Mouse (Mus musculus): ENCODE measurements at regions not wholly inside any gene's neighbourhood (a gene's known extent, or its start where the extent isn't known, plus 50 kb on each side); places are given as distances from the start of the nearest gene placed in this dataset.
A peak's percentile ranks its signal among the peaks of the same experiment; 100 is the strongest.

DNA sequence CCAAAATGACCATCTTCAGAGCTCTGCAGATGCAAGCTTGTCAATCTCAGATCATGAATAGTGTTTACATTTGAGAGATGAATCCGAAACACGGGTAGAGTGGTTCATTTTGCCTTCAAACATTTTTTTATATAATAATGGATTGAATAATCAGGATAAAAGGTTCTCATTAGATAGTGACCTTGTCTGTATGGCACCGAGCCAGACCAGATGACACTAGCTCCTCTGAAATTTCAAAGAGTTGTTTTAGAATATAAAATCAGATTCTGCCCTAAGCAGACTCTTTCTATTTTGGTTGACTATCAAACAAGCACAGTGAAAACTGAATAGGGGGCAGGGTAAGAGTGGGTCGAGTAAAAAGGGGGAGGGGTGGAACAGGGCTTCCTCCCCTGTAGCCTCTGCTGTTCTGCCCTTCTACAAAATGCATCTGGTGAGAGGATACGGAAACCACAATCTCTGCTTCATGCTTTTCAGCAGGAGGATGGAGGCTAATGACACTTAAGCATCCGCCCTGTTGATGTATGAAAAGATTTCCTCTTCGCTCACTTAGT, 159.9 kb upstream of the Prkd1 start:
- H3K4me1 ChIP-seq (ENCODE audit: control insufficient read depth, insufficient read depth, low read length): no peaks in the 10 kb centered on the region
- H3K4me2 ChIP-seq (ENCODE audit: low read length): no peak overlapping the region
- no peak overlapping the region for H3K27ac ChIP-seq (ENCODE audit: low read length)
- H3K9ac ChIP-seq (ENCODE audit: low read depth, low read length): no peak overlapping the region
- 0 out of 2 replicates have a peak, but pooled peaks have one; percentile 60 for ATAC-seq
- H3K27me3 ChIP-seq (ENCODE audit: control insufficient read depth, insufficient read depth, low read depth, low read length): no peaks in the 10 kb centered on the region
- no peaks in the 10 kb centered on the region for H3K9me3 ChIP-seq (replicated peaks; ENCODE audit: control insufficient read depth, low read length, poor library complexity, severe bottlenecking)
- 65% methylated on average over 7 of the region's 7 CpGs for whole genome bisulfite sequencing
- no peak overlapping the region for H3K4me3 ChIP-seq (ENCODE audit: low read depth, low read length)
- H3K36me3 ChIP-seq (ENCODE audit: control insufficient read depth, insufficient read depth, low read length): no peaks in the 10 kb centered on the region

DNA sequence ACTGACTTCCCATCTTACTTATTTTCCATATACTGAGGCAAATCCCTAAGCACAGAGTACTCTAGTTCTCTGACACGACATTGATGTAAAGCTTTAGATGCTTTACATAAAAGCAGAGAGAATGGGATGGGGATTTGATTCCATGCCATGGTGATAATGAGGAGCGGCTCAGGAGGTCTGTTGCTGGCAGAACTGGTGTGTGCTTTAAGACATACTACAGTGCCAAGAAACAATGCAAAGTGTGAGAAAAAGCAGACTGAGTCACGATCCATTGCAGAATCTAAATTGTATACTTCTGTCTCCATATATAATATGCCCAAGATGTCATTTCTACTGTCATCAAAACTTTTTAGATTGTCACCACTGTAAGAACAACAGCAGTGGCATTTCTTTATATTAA, 155.5 kb upstream of the Prkd1 start:
- ATAC-seq: no peak
- Histone ChIP-seq H3K9me3 (replicated peaks; ENCODE audit: control insufficient read depth, low read length, poor library complexity, severe bottlenecking) (no peaks in the 10 kb centered on the region), H3K27me3 (ENCODE audit: control insufficient read depth, insufficient read depth, low read depth, low read length) (no peaks in the 10 kb centered on the region), H3K9ac (ENCODE audit: low read depth, low read length) (no peak overlapping the region), H3K27ac (ENCODE audit: low read length) (no peak overlapping the region), H3K4me3 (ENCODE audit: low read depth, low read length) (no peak overlapping the region), H3K36me3 (ENCODE audit: control insufficient read depth, insufficient read depth, low read length) (no peaks in the 10 kb centered on the region), H3K4me1 (ENCODE audit: control insufficient read depth, insufficient read depth, low read length) (no peaks in the 10 kb centered on the region), H3K4me2 (ENCODE audit: low read length) (no peak overlapping the region)
- WGBS: 56% methylated on average over 3 of the region's 3 CpGs

DNA sequence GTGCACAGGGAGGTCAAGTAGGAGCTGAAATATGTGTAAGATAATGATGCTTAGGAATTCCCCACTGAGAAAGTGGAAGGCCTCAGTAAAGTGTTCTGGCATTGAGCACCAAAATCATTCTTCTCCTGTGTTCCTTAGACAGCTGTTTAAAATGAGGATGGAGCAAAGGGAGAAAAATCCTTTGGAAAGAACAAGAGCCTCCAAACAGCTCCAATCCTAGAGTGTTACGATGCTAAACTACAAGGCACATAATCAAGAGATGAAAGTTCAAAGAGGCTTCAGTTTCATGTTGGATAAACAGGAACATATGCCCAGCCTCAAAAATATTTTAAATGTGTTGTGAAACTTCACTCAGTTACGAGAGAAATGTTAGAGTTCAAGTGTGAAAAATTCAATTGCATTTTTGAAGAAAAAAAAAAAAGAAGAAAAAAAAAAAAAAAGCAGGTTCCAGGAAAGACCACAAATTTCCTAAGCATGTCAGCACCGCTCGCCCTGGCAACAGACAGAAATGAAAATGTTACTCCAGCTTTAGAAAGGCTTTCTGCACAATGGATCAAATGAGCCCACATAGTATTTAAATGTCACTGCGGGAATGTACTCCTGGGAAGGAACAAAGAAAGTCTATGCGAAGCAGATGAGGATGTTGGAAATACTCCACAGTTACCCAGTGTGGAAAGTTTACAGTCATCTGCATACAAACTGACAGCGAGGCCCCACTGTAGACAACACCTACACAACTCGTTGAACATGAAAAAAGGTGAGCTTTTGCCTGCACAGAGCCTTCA, 116.5 kb upstream of the Prkd1 start:
- Histone ChIP-seq H3K4me1 (ENCODE audit: control insufficient read depth, insufficient read depth, low read length) (no peaks in the 10 kb centered on the region), H3K9ac (ENCODE audit: low read depth, low read length) (no peak overlapping the region), H3K4me2 (ENCODE audit: low read length) (no peak overlapping the region), H3K9me3 (replicated peaks; ENCODE audit: control insufficient read depth, low read length, poor library complexity, severe bottlenecking) (no peaks in the 10 kb centered on the region), H3K36me3 (ENCODE audit: control insufficient read depth, insufficient read depth, low read length) (no peaks in the 10 kb centered on the region), H3K27me3 (ENCODE audit: control insufficient read depth, insufficient read depth, low read depth, low read length) (no peaks in the 10 kb centered on the region), H3K27ac (ENCODE audit: low read length) (no peak overlapping the region), H3K4me3 (ENCODE audit: low read depth, low read length) (no peak overlapping the region)
- no peak for ATAC-seq
- 52% methylated on average over 8 of the region's 8 CpGs for WGBS

DNA sequence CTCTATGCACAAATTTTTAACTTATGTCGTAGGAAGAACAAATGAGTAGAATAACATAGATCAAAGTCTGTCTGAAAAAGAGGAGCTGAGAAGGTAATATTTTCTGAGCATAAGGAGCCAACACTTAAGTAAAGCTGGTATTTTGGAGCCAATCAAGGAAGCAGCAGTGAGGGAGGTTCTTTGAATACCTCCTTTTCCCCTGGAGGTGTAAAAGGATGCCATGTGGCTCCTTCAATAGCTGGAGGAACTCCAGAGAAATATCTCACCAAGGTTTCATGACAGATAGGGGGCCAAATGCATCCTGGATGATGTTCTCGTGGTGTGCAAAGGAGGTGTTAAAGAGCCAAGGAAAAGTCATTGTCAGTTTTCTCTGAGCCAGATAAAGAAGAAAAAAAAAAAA, 115.6 kb upstream of the Prkd1 start:
- Histone ChIP-seq H3K9me3 (replicated peaks; ENCODE audit: control insufficient read depth, low read length, poor library complexity, severe bottlenecking) (no peaks in the 10 kb centered on the region), H3K27ac (ENCODE audit: low read length) (no peak overlapping the region), H3K4me3 (ENCODE audit: low read depth, low read length) (no peak overlapping the region), H3K4me1 (ENCODE audit: control insufficient read depth, insufficient read depth, low read length) (no peaks in the 10 kb centered on the region), H3K4me2 (ENCODE audit: low read length) (no peak overlapping the region), H3K27me3 (ENCODE audit: control insufficient read depth, insufficient read depth, low read depth, low read length) (no peaks in the 10 kb centered on the region), H3K36me3 (ENCODE audit: control insufficient read depth, insufficient read depth, low read length) (no peaks in the 10 kb centered on the region), H3K9ac (ENCODE audit: low read depth, low read length) (no peak overlapping the region)
- ATAC-seq: no peak
- 79% methylated on average over 2 of the region's 2 CpGs for WGBS

DNA sequence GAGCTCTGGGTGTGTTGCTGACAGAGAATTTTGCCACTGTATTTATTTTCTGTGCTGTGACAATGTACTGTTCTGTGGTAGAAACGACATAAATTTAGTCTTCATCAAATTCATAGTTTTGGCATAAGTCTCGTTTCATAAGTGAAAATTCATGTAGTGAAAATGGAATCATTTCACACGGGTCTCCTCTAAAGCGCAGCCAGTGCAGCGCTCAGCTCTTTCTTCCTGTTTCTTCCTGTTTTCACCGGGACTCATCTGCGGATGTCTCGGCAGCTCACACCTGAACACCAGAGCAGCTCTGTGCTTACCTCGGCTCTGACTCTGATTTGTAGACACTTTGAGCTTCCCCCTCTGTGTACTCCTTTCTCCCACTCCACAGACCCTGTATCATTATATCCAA, 85.2 kb upstream of the Prkd1 start:
- Histone ChIP-seq H3K36me3 (ENCODE audit: control insufficient read depth, insufficient read depth, low read length) (no peaks in the 10 kb centered on the region), H3K9ac (ENCODE audit: low read depth, low read length) (no peak overlapping the region), H3K27me3 (ENCODE audit: control insufficient read depth, insufficient read depth, low read depth, low read length) (no peaks in the 10 kb centered on the region), H3K4me1 (ENCODE audit: control insufficient read depth, insufficient read depth, low read length) (no peaks in the 10 kb centered on the region), H3K9me3 (replicated peaks; ENCODE audit: control insufficient read depth, low read length, poor library complexity, severe bottlenecking) (no peaks in the 10 kb centered on the region), H3K4me3 (ENCODE audit: low read depth, low read length) (no peak overlapping the region), H3K27ac (ENCODE audit: low read length) (no peak overlapping the region), H3K4me2 (ENCODE audit: low read length) (no peak overlapping the region)
- WGBS: 85% methylated on average over 9 of the region's 9 CpGs
- no peak for ATAC-seq

DNA sequence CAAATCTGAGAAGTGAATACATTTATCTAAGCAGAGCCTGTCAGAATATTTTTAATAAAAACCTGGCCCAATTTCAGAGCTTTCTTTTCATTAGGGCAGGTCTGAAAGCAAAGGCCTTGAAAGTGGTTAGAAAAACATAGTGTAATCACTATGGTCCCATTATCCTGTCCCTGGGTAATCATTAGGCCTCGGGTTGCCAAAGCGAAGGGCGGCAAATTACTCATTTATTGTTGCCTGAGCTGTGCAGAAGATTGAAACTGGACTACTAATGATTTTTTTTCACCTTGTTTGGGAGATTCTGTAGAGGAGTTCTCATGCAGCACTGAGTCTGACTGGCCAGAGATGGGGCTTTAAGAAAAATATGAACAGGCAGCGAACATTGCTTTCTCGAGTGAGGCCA, 63.7 kb upstream of the Prkd1 start:
- Histone ChIP-seq H3K4me2 (ENCODE audit: low read length) (no peak overlapping the region), H3K9ac (ENCODE audit: low read depth, low read length) (no peak overlapping the region), H3K27ac (ENCODE audit: low read length) (no peak overlapping the region), H3K9me3 (replicated peaks; ENCODE audit: control insufficient read depth, low read length, poor library complexity, severe bottlenecking) (no peaks in the 10 kb centered on the region), H3K27me3 (ENCODE audit: control insufficient read depth, insufficient read depth, low read depth, low read length) (no peaks in the 10 kb centered on the region), H3K4me1 (ENCODE audit: control insufficient read depth, insufficient read depth, low read length) (peaks cover 4% of the 10 kb centered on the region; the same call in 1 of the 2 replicates), H3K4me3 (ENCODE audit: low read depth, low read length) (no peak overlapping the region), H3K36me3 (ENCODE audit: control insufficient read depth, insufficient read depth, low read length) (no peaks in the 10 kb centered on the region)
- WGBS: 63% methylated on average over 5 of the region's 5 CpGs
- peak; percentile 42; the same call in 1 of the 2 replicates for ATAC-seq

DNA sequence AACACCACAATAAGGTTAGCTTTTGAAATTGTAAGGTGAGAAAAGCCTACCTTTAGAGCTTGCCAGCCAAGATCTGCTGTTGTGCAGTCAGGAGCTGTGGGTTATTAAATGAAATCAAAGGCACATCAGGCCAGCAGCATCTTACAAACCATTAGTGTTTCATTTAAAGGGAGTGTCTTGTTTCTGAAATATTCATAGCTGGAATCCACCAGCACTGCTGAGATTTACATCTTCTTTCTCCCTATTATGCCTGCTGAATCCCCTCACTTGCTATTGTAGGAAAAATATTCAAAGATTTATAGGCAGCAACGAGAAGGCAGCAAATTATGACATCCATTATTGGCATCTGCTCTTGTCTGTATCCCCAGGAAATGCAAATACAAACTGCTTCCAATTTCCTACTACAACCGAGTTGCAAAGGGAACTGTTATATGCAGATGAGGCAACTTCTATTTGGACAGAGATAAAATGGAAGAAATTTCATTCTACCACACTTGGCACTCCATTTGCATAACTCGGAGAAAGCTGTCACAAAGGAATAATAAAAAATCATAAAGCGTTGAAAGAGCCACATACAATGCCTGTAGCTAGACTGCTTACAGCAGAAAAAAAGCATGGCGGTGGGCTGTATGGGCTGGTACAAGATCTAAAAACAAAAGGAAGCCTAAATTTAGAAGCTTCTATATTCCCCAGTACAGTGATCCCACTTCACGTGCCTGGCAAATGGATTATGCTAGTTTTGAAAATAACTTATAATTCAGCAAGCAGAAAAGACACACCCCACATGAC, 60.3 kb upstream of the Prkd1 start:
- H3K4me2 ChIP-seq (ENCODE audit: low read length): no peak overlapping the region
- peak; percentile 73 for ATAC-seq
- 46% methylated on average over 6 of the region's 6 CpGs for WGBS

DNA sequence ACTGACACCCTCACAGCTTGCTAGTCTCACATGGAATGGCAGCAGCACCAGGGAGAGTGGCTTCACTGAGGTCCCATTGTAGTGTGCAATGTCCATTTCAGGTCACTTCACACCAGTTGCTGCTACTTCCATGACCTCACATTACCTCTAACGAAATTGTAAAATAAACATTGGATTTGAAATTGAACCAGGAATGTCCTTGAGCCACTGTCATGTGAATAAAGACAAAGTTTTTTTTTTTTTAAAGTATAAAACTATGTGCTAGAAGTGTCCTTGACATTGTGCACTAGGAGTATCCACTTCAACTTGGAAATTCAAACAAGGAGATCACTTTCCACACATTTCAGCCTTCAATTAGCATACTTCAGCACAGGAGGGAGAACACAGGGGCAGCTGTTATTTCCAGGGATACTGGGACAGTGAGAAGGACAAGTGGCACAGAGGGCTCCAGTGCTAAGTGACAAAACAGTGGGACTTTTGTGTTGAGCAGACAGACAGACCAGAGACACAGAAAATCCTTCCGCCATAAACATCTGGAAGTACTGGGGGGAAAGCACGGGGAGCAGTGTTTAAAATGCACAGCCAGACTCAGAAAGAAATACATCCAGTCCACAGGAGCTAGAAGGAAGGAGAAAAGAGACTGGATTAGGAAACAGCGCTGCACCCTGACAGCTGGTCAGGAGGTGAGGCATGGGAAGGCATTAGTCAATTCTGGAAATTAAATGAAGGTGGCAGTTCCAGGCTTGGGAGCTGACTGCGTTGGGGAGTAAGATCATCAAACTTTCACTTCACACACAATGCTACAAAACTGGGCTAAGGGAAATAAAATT, 49.9 kb upstream of the Prkd1 start:
- Histone ChIP-seq H3K4me2 (ENCODE audit: low read length) (no peak overlapping the region), H3K9ac (ENCODE audit: low read depth, low read length) (no peak overlapping the region), H3K27ac (ENCODE audit: low read length) (no peak overlapping the region), H3K27me3 (ENCODE audit: control insufficient read depth, insufficient read depth, low read depth, low read length) (no peaks in the 10 kb centered on the region), H3K36me3 (ENCODE audit: control insufficient read depth, insufficient read depth, low read length) (no peaks in the 10 kb centered on the region), H3K9me3 (replicated peaks; ENCODE audit: control insufficient read depth, low read length, poor library complexity, severe bottlenecking) (no peaks in the 10 kb centered on the region), H3K4me1 (ENCODE audit: control insufficient read depth, insufficient read depth, low read length) (no peaks in the 10 kb centered on the region), H3K4me3 (ENCODE audit: low read depth, low read length) (no peak overlapping the region)
- ATAC-seq: no peak
- WGBS: 51% methylated on average over 5 of the region's 5 CpGs

More for the DNA sequence above, 60.3 kb upstream of the Prkd1 start:
- Histone ChIP-seq H3K4me3 (ENCODE audit: low read depth, low read length) (no peak overlapping the region), H3K36me3 (ENCODE audit: control insufficient read depth, insufficient read depth, low read length) (no peaks in the 10 kb centered on the region), H3K4me1 (ENCODE audit: control insufficient read depth, insufficient read depth, low read length) (peaks cover 4% of the 10 kb centered on the region; the same call in 1 of the 2 replicates), H3K9me3 (replicated peaks; ENCODE audit: control insufficient read depth, low read length, poor library complexity, severe bottlenecking) (no peaks in the 10 kb centered on the region), H3K27me3 (ENCODE audit: control insufficient read depth, insufficient read depth, low read depth, low read length) (no peaks in the 10 kb centered on the region), H3K9ac (ENCODE audit: low read depth, low read length) (no peak overlapping the region), H3K27ac (ENCODE audit: low read length) (peak overlapping the region; percentile 61)
